Mouse (Mus musculus): Measurements from ENCODE around the gene Apol7a. TPM values are rescaled to one million over a fixed set of nuclear protein-coding genes. Genes with fewer than 3 reads are reported as not detected.

Gene Apol7a
- polyA plus RNA-seq, 2 experiments: 0.23 to 0.50 TPM

DNA sequence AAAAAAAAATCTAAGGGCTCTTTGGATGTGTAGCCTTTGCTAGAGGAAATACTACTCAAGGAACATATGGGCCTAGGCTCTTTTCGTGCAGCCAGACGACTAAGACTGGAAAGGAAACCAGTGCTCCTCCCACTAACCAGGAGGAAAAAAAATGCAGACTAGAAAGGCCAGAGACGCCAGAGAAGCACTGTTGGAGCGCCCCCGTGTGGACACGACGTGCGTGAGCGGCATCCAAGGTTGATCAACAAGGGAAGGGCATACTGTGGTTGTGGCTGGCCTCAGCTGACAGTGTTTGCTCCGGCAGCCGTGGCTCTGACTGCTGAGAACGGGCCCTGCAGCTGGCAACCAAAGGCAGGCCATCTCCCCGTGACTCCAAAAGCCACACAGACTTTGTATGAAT, 30.8 kb downstream of the Apol7a start:
- WGBS: under 1% methylated on average over 13 of the region's 13 CpGs
- peak; percentile 67 for ATAC-seq (ENCODE audit: low FRiP score, low read depth)
- peak overlapping the region; percentile 39 for H3K4me2 ChIP-seq (replicated peaks; ENCODE audit: low read depth, low read length, severe bottlenecking)
- no peaks in the 10 kb centered on the region for H3K27me3 ChIP-seq (ENCODE audit: control insufficient read depth, insufficient read depth, low read length)
- no peaks in the 10 kb centered on the region for H3K36me3 ChIP-seq (ENCODE audit: control insufficient read depth, insufficient read depth, low read length)
- no peak overlapping the region for H3K4me3 ChIP-seq (replicated peaks; ENCODE audit: low read length)
- H3K9me3 ChIP-seq (ENCODE audit: control insufficient read depth, low read length): no peaks in the 10 kb centered on the region
- peak overlapping the region; percentile 99 for H3K27ac ChIP-seq (replicated peaks; ENCODE audit: low read depth, low read length)
- TF ChIP-seq POLR2A (IDR thresholded peaks at IDR 0.05; ENCODE audit: borderline replicate concordance, extremely low read depth, insufficient read depth, insufficient read length): no peak
- H3K4me1 ChIP-seq (ENCODE audit: control insufficient read depth, insufficient read depth, low read length): peaks cover 42% of the 10 kb centered on the region
- peak; percentile 95 for DNase-seq (ENCODE audit: low spot score)
- peak overlapping the region; percentile 32; the same call in 1 of the 2 replicates for H3K9ac ChIP-seq (ENCODE audit: low read depth, low read length, severe bottlenecking)

DNA sequence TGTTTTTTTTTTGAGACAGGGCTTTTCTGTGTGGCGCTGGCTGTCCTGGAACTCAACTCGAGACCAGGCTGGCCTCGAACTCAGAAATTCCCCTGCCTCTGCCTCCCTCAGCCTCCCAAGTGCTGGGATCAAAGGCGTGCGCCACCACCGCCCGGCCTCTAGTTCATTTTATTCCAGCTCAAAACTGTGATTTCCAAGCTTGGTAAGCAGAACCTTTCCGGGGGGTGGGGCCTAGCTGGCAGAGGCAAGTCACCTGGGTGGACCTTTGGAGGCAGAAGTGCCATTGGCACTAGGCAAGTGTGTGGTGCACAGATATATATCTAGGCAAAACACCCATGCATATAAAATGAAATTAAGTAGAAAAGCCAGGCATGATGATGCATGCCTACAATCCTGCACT, 31.4 kb downstream of the Apol7a start:
- no peaks in the 10 kb centered on the region for H3K9me3 ChIP-seq (ENCODE audit: control insufficient read depth, low read length)
- DNase-seq (ENCODE audit: low spot score) (no peak), ATAC-seq (ENCODE audit: low FRiP score, low read depth) (no peak)
- no peaks in the 10 kb centered on the region for H3K27me3 ChIP-seq (ENCODE audit: control insufficient read depth, insufficient read depth, low read length)
- H3K4me2 ChIP-seq (replicated peaks; ENCODE audit: low read depth, low read length, severe bottlenecking): peak overlapping the region; percentile 82
- H3K9ac ChIP-seq (ENCODE audit: low read depth, low read length, severe bottlenecking): no peak overlapping the region
- peak overlapping the region; percentile 38; the same call in 1 of the 2 replicates for H3K4me3 ChIP-seq (replicated peaks; ENCODE audit: low read length)
- peaks cover 46% of the 10 kb centered on the region for H3K4me1 ChIP-seq (ENCODE audit: control insufficient read depth, insufficient read depth, low read length)
- no peaks in the 10 kb centered on the region for H3K36me3 ChIP-seq (ENCODE audit: control insufficient read depth, insufficient read depth, low read length)
- WGBS: 32% methylated on average over 8 of the region's 8 CpGs
- H3K27ac ChIP-seq (replicated peaks; ENCODE audit: low read depth, low read length): peak overlapping the region; percentile 99
- no peak for TF ChIP-seq POLR2A (IDR thresholded peaks at IDR 0.05; ENCODE audit: borderline replicate concordance, extremely low read depth, insufficient read depth, insufficient read length)

GRCm38 (mm10) chr15:77366706-77367484, 32.0 kb downstream of the Apol7a start:
- under 1% methylated on average over 26 of the region's 26 CpGs for WGBS
- Histone ChIP-seq H3K4me3 (replicated peaks; ENCODE audit: low read length) (peak overlapping the region; percentile 38), H3K4me1 (ENCODE audit: control insufficient read depth, insufficient read depth, low read length) (peaks cover 46% of the 10 kb centered on the region)

DNA sequence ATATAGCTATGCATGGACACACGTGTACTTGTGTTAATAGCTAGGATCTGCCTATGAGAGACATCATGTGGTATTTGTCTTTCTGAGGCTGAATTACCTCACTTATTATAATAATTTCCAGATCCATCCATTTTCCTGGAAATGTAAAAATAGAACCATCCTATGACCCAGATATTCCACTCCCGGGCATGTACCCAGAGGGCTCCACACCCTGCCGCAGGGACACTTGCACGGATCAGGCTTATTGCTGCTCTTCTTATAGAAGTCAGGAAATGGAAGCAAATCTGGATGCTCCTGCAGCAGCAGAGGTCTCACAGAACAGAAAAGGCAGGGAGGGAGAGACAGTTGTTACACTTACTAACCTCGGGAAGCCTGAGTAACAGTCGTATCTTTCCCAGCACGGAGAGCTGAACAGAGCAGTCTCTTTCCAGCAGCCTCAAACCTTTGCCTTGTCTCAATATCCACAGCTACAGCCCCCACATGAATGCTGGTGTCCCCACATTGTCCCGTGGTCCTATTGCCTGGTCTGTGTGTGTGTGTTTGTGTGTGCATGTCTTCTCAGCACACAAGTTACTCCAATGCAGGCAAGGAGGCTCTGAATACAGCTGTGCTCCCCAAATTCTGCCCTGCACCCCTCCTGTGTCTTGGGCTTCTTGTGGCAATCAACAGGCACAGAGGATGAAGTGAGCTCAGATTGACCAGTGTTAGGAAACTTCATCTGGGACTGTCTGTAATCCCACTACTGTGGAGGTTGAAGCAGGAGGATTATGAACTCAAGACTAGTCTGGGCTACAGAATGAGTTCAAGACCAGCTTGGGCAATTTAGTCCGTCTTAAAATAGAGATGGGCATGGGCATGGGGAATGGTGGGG, 33.0 kb downstream of the Apol7a start:
- peak; percentile 48 for DNase-seq (ENCODE audit: low spot score)

More at GRCm38 (mm10) chr15:77366706-77367484, 32.0 kb downstream of the Apol7a start:
- no peaks in the 10 kb centered on the region for H3K27me3 ChIP-seq (ENCODE audit: control insufficient read depth, insufficient read depth, low read length)
- H3K9ac ChIP-seq (ENCODE audit: low read depth, low read length, severe bottlenecking): peak overlapping the region; percentile 64
- no peaks in the 10 kb centered on the region for H3K36me3 ChIP-seq (ENCODE audit: control insufficient read depth, insufficient read depth, low read length)
- ATAC-seq (ENCODE audit: low FRiP score, low read depth) (peak; percentile 80), DNase-seq (ENCODE audit: low spot score) (peak; percentile 93)
- no peaks in the 10 kb centered on the region for H3K9me3 ChIP-seq (ENCODE audit: control insufficient read depth, low read length)
- TF ChIP-seq POLR2A (IDR thresholded peaks at IDR 0.05; ENCODE audit: borderline replicate concordance, extremely low read depth, insufficient read depth, insufficient read length): peak; percentile 26; the same call in 1 of the 2 replicates
- H3K4me2 ChIP-seq (replicated peaks; ENCODE audit: low read depth, low read length, severe bottlenecking): peak overlapping the region; percentile 82
- peak overlapping the region; percentile 99 for H3K27ac ChIP-seq (replicated peaks; ENCODE audit: low read depth, low read length)

DNA sequence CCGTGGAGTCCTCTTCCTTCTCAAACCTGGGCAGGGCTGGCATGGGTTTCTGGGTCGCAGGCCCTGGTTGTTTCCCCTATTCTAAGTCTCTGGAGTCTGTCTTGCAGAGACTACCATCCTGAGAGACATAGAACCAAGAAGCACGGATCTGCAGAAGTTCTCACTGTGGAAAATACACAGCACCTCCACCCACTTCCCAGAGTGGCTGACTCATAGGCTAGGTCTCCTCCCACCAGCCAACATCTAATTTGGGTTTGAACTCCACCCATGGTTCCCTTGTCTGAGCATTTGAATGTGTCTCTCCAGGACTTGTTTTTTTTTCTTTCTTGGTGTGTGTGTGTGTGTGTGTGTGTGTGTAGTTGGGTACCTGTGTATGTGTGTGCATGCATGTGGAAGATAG, 34.9 kb downstream of the Apol7a start:
- H3K9me3 ChIP-seq (ENCODE audit: control insufficient read depth, low read length): no peaks in the 10 kb centered on the region
- peak; percentile 30 for DNase-seq (ENCODE audit: low spot score)
- H3K4me2 ChIP-seq (replicated peaks; ENCODE audit: low read depth, low read length, severe bottlenecking): no peak overlapping the region
- ATAC-seq (ENCODE audit: low FRiP score, low read depth): no peak
- H3K27me3 ChIP-seq (ENCODE audit: control insufficient read depth, insufficient read depth, low read length): no peaks in the 10 kb centered on the region
- TF ChIP-seq POLR2A (IDR thresholded peaks at IDR 0.05; ENCODE audit: borderline replicate concordance, extremely low read depth, insufficient read depth, insufficient read length): no peak
- WGBS: 63% methylated on average over 3 of the region's 3 CpGs
- H3K4me1 ChIP-seq (ENCODE audit: control insufficient read depth, insufficient read depth, low read length): peaks cover 49% of the 10 kb centered on the region
- no peak overlapping the region for H3K27ac ChIP-seq (replicated peaks; ENCODE audit: low read depth, low read length)
- H3K4me3 ChIP-seq (replicated peaks; ENCODE audit: low read length): no peak overlapping the region
- no peak overlapping the region for H3K9ac ChIP-seq (ENCODE audit: low read depth, low read length, severe bottlenecking)
- no peaks in the 10 kb centered on the region for H3K36me3 ChIP-seq (ENCODE audit: control insufficient read depth, insufficient read depth, low read length)

More for the DNA sequence above, 33.0 kb downstream of the Apol7a start:
- H3K4me3 ChIP-seq (replicated peaks; ENCODE audit: low read length): peak overlapping the region; percentile 38; the same call in 1 of the 2 replicates
- no peak for TF ChIP-seq POLR2A (IDR thresholded peaks at IDR 0.05; ENCODE audit: borderline replicate concordance, extremely low read depth, insufficient read depth, insufficient read length)
- H3K27ac ChIP-seq (replicated peaks; ENCODE audit: low read depth, low read length): peak overlapping the region; percentile 99
- H3K4me2 ChIP-seq (replicated peaks; ENCODE audit: low read depth, low read length, severe bottlenecking): peak overlapping the region; percentile 82
- ATAC-seq (ENCODE audit: low FRiP score, low read depth): no peak
- peaks cover 46% of the 10 kb centered on the region for H3K4me1 ChIP-seq (ENCODE audit: control insufficient read depth, insufficient read depth, low read length)
- H3K9ac ChIP-seq (ENCODE audit: low read depth, low read length, severe bottlenecking): 0 out of 2 replicates have a peak overlapping the region, but pooled peaks have one; percentile 38
- WGBS: 38% methylated on average over 9 of the region's 9 CpGs
- H3K9me3 ChIP-seq (ENCODE audit: control insufficient read depth, low read length): no peaks in the 10 kb centered on the region
- H3K27me3 ChIP-seq (ENCODE audit: control insufficient read depth, insufficient read depth, low read length): no peaks in the 10 kb centered on the region
- no peaks in the 10 kb centered on the region for H3K36me3 ChIP-seq (ENCODE audit: control insufficient read depth, insufficient read depth, low read length)

Data from limb, embryonic 14.5 days (tissue).